Mouse (Mus musculus) CD4-positive, CD25-positive, alpha-beta regulatory T cell, adult 2 months (primary cell): Measurements from ENCODE around the gene March9.
"Not testable (repeated sequence)": the region's sequence is repeated elsewhere in the genome, so short reads cannot be mapped to it uniquely, and the experiment has no call there.

ENCODE experiments used
- DNase-seq: peaks from one replicate; pipeline ENCODE4 v3.0.0-alpha.2; 2012; ENCODE audit warnings: low read depth, low spot score

March9 gene

DNA sequence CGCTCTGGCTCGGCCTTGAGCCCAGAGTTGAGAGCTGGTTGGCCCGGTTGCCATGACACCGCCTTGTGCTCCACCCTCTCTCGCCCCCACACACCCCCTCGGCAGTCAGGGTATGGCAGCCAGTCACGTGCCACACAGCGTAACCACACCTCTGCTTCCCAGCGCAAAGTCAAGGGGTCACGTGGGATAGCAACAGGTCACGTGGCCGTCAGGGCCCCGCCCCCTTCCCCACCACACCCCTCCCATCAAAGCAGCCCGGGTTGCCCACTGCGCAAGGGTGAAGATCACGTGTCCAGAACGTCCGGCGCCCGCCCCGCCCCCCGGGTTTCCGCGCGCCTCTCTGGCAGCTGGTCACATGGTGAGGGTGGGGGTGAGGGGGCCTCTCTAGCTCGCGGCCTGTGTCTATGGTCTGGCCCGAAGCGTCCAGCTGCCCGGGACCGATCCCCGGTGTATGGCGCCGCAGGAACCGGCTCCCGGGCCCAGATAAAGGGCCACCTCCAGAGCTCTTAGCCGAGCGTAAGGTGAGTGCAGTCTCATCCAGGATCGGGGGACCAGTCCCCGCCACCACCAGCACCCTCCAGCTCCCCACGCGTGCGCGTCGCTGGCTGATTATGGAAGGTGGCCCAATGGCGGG lies 3.4 kb upstream of the March9 start, which contains the start of gene Cdk4:
Gene Cdk4, plus strand, starts transcription at position 296 of the 634 bp plus-strand sequence.
- peak; percentile 99 for DNase-seq

DNA sequence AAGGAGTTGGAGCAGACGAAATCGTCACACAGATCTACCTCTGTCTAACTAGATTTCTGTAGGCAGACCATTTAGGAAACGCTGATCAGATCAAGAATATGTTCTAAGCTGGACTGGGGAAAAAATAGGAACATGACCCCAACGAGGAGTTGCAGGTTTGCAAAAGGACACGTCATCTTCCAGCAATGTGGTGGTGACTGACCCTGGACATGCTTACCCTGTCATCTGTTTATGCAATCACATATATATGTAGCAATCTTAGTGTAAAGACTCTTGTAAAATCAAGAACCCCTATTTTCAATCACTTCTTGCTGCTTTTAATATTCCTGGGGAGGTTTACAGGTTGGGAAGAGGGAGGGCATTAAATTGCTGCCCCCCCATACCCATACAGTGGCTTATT lies 2.5 kb upstream of the March9 start:
- no peak for DNase-seq

DNA sequence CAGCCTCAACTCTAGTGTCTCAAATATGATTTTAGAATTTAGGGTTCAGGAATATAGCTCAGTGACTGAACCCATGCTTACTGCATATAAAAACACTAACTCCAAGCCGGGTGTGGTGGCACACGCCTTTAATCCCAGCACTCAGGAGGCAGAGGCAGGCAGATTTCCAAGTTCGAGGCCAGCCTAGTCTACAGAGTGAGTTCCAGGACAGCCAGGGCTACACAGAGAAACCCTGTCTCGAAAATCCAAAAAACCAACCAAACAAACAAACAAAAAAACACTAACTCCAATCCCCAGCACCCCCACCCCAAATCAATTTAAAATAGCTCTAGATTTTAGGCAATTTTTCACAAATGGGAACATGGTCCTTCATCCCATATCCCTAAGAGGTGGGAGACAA lies 2.1 kb upstream of the March9 start:
- not testable (repeated sequence) for DNase-seq

DNA sequence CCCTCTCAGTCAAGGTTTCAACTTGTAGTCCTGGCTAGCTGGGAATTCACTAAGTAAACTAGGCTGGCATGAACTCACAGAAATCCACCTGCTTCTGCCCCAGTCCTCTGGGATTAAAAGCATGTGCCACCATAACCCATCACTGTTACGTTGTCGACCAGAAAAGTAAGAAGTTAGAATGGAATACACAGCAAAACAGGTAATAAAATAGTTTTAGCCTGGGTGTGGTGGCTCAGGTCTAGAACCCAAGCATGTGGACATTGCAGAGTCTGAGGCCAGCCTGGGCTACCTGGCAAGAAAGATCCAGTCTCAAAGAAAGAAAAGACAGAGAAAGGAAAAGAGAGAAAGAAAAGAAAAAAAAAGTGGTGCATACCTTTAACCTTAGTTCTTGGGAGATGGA lies 1.5 kb upstream of the March9 start:
- no peak for DNase-seq

DNA sequence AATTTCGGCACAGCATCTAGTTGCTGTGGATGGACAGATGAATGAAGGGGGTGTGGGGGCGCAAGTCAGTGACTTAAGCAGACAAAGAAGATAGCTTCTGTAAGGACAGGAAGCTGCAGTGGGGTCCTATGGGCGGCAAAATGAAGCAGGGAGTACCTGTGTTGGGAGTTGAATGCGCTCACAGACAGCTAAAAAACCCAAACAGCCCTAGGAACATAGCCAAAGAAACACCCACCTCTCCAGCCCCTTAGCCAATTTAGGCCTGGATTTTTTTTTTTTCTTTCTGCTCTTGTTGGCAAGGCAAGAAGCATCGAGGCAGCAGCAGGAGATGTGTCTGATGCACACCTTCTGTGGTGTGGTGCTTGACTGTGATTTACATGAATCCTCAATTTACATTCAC lies 1.1 kb upstream of the March9 start:
- DNase-seq: no peak

DNA sequence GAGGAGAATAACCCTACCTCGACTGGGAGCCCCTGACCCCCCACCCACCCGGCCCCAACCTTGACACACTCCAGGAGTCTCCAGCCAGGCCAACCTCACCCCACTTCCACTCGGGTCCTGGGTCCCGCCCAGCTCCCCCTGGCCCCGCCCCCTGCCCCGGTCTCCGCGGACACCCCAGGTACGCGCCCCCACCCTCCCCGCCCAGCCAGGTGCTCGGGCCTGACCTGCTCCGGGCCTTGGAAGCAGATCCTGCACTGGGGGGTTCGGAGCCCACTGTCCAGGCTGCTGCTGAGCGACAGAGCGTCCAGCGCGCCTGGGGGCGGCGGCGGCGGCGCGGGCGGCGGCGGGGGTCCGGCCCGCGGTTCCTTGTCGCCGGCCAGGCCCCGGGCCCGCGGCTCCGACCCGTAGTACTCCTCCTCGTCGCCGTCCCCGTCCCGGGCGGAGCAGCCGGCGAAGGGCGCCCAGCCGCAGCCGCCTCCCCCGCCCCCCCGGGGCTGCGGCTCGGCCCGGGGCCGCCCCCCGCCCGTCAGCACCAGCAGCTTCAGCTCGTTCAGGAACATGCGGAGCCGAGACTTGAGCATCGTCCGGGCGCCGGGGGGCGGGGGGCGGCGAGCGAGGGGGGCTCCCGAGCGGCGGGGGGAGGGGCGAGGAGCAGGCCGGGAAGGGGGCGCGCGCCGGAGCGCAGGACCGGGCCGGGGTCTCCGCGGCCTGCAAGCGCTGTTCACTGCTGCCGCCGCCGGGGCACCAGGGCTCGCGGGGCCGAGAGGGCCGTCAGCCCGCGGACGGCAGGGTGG lies 613 bp downstream of the March9 start:
- peak; percentile 59 for DNase-seq

DNA sequence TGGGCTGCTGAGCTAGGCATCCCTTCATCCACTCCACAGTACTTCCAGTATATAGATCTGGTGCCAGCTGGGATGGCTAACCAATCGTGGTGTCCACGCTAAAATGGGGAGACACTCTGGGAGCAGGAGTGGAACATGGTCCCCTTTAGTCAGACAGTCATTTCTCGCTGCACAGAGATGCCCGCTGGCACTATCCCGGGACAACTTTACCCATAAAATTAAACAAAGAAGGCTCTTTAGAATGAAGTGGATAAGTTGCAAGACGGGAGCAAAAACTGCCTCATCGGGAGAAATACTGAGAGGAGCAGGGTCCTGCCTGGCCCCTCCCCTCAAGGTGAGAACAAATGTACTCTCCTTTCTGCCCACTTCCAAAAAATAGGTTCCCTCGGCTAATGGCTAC lies 1.3 kb downstream of the March9 start:
- DNase-seq: no peak

DNA sequence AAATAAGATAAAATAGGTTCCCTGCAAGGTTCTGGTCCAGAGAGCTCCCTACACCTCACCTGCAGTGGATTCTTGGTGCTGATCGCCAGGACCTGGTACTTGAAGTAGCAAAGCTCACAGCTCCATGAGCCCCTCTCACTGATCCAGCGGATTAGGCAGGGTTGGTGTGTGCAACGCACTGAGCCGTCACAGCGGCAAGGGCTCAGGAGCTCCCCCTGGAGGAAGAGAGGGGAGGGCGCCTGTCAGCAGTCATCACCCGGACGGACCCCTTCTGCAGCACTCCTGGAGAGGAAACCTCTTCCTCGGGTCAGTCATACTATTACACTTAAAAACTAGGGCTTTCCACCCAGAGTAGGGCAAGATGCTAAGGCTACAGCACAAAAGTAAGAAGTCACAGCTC lies 1.8 kb downstream of the March9 start:
- DNase-seq: peak; percentile 90

DNA sequence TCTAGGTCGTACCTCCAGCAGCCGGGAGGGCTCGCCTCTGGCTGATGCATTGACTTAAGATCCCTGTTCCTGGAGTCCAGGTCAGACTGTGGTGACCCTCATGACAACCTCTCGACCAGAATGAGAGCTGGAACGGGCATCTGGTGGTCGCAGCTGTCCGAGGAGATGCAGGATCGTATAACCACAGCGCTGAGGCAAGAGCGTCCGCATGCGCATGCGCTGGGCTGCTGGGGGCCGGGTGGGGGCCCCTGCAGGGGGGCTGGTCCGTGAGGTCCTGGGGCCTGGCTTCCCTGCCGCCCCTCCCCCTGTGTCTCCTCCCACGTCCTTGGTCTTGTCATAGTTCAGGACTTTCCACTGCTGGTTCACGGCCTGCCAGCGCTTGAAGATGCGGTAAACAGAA lies 3.5 kb downstream of the March9 start:
- no peak for DNase-seq

DNA sequence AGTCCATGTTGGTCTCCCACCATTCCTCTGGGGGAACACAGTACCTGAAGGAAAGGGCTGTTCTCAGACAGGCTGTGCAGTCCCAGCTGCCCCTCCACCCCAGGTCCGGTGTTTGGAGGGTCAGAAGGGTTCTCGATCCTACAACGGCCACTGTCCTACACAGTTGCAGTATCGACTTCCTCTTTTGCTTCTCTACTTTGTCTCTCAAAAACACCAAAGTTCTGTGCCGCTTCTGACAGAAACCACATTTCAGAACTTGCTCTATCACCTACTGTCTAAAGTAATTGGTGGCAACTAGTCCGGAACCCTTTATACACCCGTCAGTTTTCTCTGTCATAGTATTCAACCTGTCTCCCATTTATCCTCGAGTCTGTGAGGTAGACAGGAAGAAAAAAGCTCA lies 4.6 kb downstream of the March9 start:
- no peak for DNase-seq

DNA sequence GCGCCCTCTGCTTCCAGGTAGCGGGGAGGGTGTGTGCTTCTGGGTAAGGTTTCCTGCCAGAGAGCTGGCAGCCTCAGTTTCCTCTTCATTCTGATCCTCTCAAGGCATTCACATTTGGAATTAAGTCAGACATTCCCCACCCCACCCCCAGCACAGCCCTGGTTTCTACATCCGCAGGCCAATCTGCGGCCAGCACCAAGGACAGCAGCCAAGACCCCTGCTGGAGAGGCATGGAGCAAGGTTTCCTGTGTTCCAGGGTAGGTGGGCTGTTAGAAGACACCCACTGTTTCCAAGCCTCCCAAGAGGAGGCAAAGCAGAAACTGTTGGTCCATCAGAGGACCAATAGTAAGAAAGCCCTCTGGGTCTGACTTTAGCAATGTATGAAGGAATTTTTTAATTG lies 5.3 kb downstream of the March9 start:
- no peak for DNase-seq

DNA sequence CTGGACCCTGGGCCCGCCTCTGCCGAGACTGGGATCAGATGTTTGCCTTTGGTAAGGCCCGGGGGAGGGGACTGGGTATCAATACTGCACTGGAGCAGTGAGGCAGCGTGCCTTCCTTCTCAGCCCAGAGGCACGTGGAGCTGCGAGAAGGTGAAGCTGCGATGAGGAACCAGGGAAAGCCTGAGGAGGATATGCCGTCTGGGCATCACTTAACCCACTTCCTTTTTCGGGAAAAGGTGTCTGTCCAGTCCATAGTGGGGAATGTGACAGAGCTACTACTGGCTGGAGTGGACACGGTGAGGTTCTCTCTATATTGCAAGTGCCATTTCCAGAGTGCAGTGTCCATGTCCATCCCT lies 9.9 kb downstream of the March9 start:
- no peak for DNase-seq

DNA sequence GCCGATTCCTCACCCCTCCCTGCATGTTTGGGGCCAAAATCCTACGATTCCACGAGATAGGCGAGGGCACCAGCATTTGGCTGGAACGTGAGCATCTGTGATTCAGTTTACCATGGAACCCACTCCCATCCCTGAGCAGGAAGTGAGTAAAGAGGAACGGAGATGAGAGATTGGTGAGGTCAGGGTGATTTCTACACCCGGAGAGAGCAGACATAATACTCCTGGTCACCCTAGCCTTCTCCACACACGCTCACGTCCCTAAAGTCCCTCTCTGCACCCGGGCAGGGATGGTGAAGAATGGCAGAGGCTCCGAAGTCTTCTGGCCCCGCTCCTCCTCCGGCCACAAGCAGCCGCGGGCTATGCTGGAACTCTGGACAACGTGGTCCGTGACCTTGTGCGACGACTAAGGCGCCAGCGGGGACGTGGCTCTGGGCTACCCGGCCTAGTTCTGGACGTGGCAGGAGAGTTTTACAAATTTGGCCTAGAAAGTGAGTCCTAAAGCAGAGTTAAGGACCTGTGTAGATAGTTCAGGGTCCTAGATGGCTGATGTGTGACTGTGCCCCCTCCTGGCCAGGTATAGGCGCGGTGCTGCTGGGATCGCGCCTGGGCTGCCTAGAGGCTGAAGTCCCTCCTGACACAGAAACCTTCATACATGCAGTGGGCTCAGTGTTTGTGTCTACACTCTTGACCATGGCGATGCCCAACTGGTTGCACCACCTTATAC lies 10.4 kb downstream of the March9 start:
- peak; percentile 65 for DNase-seq

DNA sequence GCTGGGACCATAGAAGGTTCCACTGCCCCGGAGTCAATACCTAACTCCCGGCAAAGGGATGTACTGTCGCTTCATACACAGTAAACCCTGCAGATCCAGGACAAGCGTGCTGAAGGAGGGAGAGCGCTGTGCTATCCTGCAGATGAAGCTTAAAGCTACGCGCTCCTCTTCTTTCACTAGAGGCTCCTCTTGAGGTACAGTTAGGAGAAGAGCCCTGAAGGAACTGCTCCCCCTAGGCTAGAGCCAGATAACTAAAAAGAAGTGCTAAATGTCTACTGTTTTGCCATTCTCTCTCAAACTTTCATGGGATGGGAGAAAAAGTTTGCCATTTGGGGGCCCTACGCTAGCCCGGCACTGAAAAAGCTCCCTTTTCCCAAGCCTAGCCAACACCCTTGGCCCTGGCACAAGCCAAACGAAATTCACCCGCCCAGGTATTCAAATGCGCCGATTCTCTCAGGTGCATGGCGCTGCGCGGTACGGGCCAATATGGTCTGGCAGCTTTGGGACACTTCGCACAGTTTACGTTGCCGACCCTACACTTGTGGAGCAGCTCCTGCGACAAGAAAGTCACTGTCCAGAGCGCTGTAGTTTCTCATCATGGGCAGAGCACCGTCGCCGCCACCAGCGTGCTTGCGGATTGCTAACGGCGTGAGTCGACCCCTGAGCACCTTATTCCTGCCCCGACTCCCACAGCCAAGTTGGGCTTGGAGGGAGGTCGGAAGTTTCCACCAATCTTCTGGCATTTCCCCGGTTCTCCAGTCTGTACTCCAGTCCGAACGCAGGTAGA lies 11.2 kb downstream of the March9 start:
- peak; percentile 34 for DNase-seq

DNA sequence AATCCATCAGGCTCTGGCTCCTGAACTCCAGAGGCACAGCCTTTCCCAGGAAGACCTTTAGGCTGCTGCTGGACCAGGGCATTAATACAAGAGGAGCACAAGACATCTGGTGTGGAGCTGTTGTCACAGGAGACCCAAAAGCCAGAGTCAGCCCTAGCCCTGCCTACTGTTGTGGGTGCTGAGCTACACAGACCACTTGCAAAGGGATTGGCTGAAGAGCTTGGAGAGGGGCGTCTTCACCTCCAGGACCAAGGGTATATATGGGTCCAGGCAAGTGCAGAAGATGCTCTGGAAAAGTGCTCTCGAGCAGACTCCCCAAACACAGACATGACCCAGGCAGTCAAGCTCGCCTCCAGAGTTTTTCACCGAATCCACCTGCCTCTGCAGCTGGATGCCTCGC lies 12.0 kb downstream of the March9 start, which contains the start of gene Cyp27b1:
Gene Cyp27b1, plus strand, starts transcription at position 297 of the 400 bp plus-strand sequence.
- DNase-seq: no peak

DNA sequence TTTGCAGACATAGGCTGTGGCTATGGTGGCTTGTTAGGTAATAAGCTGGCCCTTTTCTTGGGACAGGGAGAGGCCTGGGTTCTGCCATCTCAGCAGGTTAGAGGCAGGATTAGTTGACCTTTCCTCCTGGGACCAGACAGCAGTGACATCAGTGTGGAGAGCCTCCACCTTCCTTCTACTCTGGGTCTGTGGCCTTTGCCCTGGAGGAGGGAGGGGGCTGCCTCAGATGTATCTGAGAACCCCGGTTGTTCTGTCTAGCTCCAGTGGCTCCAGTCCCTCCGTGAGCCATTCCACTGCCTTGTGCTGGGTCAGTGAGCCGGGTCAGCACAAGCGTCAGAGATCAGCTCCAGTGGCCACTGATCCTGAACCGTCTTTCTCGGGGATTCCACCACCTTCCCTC lies 16.8 kb downstream of the March9 start:
- no peak for DNase-seq

DNA sequence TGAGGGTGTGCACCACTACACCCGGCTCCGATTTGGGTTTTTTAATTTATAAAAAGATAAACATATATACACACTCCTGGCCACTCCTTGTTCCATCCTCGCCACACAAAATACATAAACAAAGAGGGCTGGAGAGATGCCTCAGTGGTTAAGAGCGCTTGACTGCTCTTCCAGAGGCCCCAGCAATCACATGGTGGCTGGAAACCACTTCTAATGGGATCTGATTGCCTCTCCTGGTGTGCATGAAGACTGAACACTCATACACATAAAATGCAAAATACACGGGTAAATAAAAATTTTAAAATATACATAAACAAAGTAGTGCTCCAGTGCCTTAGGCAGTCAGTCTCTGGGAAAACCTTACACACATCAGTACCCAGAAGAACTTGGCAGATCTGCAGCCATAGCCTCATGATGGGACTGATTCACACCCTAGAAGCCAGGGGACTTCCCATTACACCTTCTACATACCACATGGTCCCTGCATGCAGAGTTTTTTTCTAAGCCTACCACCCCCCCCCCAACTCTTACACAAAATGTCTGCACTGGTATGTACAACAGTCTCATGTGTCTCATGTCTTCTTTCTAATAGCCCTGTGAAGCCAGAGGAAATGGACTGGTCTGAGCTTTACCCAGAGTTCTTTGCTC lies 17.4 kb downstream of the March9 start:
- DNase-seq: no peak

DNA sequence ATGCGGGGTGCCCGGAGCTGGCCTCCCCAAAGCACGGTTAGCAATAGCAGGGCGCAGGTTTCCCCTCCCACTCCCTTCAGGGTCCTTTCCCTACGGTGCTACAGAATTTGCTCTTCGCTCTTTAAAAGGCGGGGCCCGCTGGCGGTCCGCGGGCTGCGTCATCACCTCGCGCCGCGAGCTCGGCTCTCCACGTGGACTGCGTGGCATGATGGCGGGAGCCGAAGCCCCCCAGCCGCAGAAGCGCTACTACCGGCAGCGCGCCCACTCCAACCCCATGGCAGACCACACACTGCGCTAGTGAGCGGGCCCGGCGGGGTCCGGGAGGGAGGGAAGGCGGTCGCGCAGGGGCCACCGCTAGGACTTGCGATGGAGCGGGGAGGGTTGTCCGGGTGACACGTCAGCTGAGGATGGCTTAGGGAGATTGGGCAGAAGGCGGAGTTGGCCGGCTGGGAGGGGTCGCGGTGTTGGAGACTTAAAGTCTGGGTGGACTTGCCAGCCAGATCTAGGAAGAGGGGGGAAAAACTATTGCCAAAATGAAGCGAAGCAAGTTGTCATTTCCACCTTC lies 18.1 kb downstream of the March9 start:
- DNase-seq: peak; percentile 92

DNA sequence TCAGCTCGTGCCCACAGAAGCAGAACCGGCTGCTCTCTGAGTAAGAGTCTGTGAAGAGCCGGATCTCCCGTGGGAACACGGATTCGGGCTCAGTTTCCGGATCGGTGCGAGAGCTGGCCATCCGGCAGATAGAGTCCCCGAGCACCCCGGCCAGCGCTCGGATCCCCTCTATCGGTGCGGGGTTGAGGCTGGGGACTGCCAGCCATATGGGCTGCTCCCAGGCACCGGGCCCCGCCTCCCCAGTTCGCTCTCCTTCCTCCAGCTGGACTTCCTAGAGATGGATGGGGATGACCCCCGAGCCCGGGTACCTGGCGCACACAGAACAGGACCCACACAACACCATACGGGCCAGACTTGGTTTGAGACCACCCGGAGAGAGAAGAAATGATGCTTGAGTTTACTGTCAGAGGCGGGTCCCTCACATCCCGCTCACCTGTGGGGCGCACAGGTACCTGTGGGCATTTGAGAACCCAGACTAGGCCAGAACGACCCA lies 18.7 kb downstream of the March9 start, which contains the start of the genes Mettl1 and Eef1akmt3:
Gene Mettl1, plus strand, starts transcription at position 141 of the 493 bp plus-strand sequence.
Gene Eef1akmt3, minus strand, starts transcription at position 240 of the 493 bp plus-strand sequence.
- peak; percentile 34 for DNase-seq

DNA sequence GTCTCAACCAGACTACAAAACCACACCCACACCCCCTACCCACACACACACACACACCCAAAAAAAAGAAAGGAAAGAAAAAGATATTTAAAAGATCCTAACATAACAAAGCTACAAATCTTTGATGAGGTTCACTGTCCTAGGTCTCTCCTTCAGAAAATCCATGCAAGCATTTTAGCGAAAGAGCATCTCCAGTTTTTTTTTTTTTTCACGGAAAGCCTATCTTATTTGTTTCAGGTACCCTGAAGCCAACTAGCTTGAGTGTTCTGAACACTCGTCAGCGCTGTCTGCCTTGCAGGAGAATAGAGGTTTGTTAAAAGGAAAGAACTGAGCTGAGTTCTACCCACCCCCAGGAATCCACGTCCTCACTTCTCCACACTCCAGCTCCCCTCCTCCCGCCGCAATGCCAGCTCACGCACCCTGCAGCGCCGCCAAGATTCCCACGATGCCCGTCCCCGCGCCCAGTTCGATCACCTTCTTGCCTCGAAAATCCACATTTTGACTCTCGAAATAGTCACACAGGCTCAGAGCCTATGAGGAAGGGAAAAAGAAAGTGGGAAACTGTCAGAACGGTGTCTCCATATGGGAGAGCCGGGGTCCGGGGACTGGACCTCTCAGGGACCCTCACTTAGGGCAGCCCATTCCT lies 19.3 kb downstream of the March9 start:
- peak; percentile 29 for DNase-seq
